Mouse (Mus musculus): ENCODE data around the gene Acsl1. TPM values are rescaled to one million over a fixed set of nuclear protein-coding genes. Genes with fewer than 3 reads are reported as not detected.

Gene Acsl1
- polyA plus RNA-seq, 1 experiment: 51.1 TPM

GRCm38 (mm10) chr8:46469071-46469769 is 1.6 kb upstream of the Acsl1 start:
- H3K4me3 ChIP-seq (replicated peaks; ENCODE audit: insufficient read depth, low read depth, low read length): no peak overlapping the region
- no peaks in the 10 kb centered on the region for H3K27me3 ChIP-seq (ENCODE audit: control insufficient read depth, insufficient read depth, low read length)
- H3K4me1 ChIP-seq (ENCODE audit: control insufficient read depth, insufficient read depth, low read length): peaks cover 4% of the 10 kb centered on the region; the same call in 1 of the 2 replicates
- no peak overlapping the region for H3K27ac ChIP-seq (ENCODE audit: insufficient read depth, low read length)
- no peak for TF ChIP-seq CTCF (IDR thresholded peaks at IDR 0.05; ENCODE audit: borderline replicate concordance, insufficient read depth, low read depth, low read length)
- TF ChIP-seq POLR2A (IDR thresholded peaks at IDR 0.05; ENCODE audit: borderline replicate concordance, insufficient read depth, low read length): no peak
- DNase-seq: no peak
- 96% methylated on average over 8 of the region's 8 CpGs for WGBS

DNA sequence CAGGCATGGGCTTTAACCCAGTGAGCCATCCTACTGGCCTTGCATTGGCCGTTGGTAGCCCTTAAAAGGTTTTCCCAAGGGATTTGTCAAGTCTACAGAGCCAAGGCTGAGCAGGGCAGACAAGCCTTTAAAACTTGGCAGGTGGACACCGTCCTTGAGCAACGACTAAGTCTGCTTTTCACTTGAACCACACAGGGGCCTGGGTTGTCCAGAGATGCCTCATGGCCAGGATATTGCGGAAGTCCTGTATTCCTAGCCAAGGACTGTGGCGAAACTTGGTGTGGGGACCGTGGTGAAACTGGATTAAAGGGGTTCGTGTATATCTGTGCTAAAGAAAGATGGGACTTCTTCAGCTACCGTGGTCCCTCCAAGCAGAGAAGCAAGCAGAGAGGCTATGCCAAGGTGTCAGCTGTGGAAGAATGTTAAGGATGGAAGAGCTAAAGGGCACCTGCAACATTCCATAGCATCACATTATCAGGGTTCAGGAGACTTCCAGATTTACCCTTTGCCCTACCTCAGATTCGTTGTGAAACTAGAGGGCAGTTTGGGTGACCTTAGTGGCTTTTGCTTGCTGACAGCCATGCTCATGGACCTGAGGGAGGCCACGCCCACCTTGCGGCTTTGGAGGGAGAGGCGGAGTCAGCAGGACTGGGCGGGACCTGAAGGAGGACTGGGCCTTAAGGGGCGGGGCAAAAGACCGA is 596 bp upstream of the Acsl1 start:
- 15% methylated on average over 15 of the region's 15 CpGs for WGBS
- peak overlapping the region; percentile 59 for H3K4me3 ChIP-seq (replicated peaks; ENCODE audit: insufficient read depth, low read depth, low read length)
- no peaks in the 10 kb centered on the region for H3K27me3 ChIP-seq (ENCODE audit: control insufficient read depth, insufficient read depth, low read length)
- DNase-seq: no peak
- peaks cover 4% of the 10 kb centered on the region; the same call in 1 of the 2 replicates for H3K4me1 ChIP-seq (ENCODE audit: control insufficient read depth, insufficient read depth, low read length)
- no peak overlapping the region for H3K27ac ChIP-seq (ENCODE audit: insufficient read depth, low read length)
- TF ChIP-seq CTCF (IDR thresholded peaks at IDR 0.05; ENCODE audit: borderline replicate concordance, insufficient read depth, low read depth, low read length): no peak
- TF ChIP-seq POLR2A (IDR thresholded peaks at IDR 0.05; ENCODE audit: borderline replicate concordance, insufficient read depth, low read length): no peak

DNA sequence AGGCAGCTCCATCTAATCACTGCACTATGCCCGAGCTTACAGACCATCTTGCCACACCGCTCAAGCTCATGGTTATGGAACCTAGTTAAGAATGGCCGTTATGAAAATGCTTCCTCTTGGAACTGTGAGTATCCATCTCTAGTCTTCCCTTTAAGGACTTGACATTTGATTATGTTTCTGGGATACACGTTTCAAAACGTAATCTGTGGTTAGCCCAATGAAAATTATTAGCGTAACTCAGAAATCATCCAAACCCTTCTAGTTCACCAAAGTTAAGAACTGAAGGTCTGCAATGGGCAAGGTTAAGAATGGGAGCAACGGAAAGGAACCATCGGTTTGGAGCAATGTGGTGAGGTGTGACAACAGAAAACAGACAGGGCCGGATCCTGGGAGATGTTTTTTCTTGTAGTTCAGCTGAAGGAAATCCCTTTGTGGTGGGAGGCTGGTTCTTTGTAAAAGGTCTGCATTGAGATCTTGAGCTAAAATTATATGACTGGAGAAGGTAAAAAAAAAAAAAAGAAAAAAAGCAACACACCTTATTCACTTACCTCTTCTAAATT is 1.2 kb downstream of the Acsl1 start:
- H3K4me1 ChIP-seq (ENCODE audit: control insufficient read depth, insufficient read depth, low read length): peaks cover 4% of the 10 kb centered on the region; the same call in 1 of the 2 replicates
- TF ChIP-seq POLR2A (IDR thresholded peaks at IDR 0.05; ENCODE audit: borderline replicate concordance, insufficient read depth, low read length) (no peak), CTCF (IDR thresholded peaks at IDR 0.05; ENCODE audit: borderline replicate concordance, insufficient read depth, low read depth, low read length) (no peak)
- DNase-seq: no peak
- no peaks in the 10 kb centered on the region for H3K27me3 ChIP-seq (ENCODE audit: control insufficient read depth, insufficient read depth, low read length)
- H3K4me3 ChIP-seq (replicated peaks; ENCODE audit: insufficient read depth, low read depth, low read length): peak overlapping the region; percentile 59
- WGBS: 14% methylated on average over 9 of the region's 9 CpGs
- no peak overlapping the region for H3K27ac ChIP-seq (ENCODE audit: insufficient read depth, low read length)

- no peak overlapping the region for H3K27ac ChIP-seq (ENCODE audit: insufficient read depth, low read length)
- no peaks in the 10 kb centered on the region for H3K27me3 ChIP-seq (ENCODE audit: control insufficient read depth, insufficient read depth, low read length)
- H3K4me1 ChIP-seq (ENCODE audit: control insufficient read depth, insufficient read depth, low read length): peaks cover 12% of the 10 kb centered on the region
- DNase-seq: no peak
- no peak for TF ChIP-seq CTCF (IDR thresholded peaks at IDR 0.05; ENCODE audit: borderline replicate concordance, insufficient read depth, low read depth, low read length)
- TF ChIP-seq POLR2A (IDR thresholded peaks at IDR 0.05; ENCODE audit: borderline replicate concordance, insufficient read depth, low read length): no peak
- no peak overlapping the region for H3K4me3 ChIP-seq (replicated peaks; ENCODE audit: insufficient read depth, low read depth, low read length)
- 88% methylated on average over 3 of the region's 3 CpGs for WGBS
Observed at GRCm38 (mm10) chr8:46474120-46474519, 3.3 kb downstream of the Acsl1 start.

GRCm38 (mm10) chr8:46474634-46475033 is 3.8 kb downstream of the Acsl1 start:
- WGBS: 76% methylated on average over 6 of the region's 6 CpGs
- DNase-seq: no peak
- no peak overlapping the region for H3K4me3 ChIP-seq (replicated peaks; ENCODE audit: insufficient read depth, low read depth, low read length)
- H3K27ac ChIP-seq (ENCODE audit: insufficient read depth, low read length): no peak overlapping the region
- H3K27me3 ChIP-seq (ENCODE audit: control insufficient read depth, insufficient read depth, low read length): no peaks in the 10 kb centered on the region
- peaks cover 16% of the 10 kb centered on the region for H3K4me1 ChIP-seq (ENCODE audit: control insufficient read depth, insufficient read depth, low read length)
- TF ChIP-seq CTCF (IDR thresholded peaks at IDR 0.05; ENCODE audit: borderline replicate concordance, insufficient read depth, low read depth, low read length) (no peak), POLR2A (IDR thresholded peaks at IDR 0.05; ENCODE audit: borderline replicate concordance, insufficient read depth, low read length) (no peak)

DNA sequence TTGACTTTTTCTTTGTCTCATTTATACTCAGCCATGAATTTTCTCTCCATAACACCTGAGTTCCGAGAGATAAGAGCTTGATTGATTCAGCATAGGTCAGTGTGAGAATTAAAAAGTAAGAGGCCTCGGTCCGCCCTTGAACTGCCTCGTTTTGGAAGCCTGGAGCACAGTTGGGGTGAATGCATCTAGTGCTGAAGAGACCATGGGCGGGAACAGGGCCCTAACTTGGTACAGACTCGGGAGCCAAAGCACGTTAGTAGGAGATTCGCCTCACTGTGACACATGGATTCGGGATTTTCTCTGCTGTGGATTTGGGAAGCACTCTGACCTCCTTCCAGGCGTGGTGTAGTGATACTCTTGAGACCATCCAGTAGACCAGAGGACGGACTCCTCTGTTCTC is 4.6 kb downstream of the Acsl1 start:
- DNase-seq: no peak
- TF ChIP-seq CTCF (IDR thresholded peaks at IDR 0.05; ENCODE audit: borderline replicate concordance, insufficient read depth, low read depth, low read length): no peak
- TF ChIP-seq POLR2A (IDR thresholded peaks at IDR 0.05; ENCODE audit: borderline replicate concordance, insufficient read depth, low read length): no peak
- H3K27me3 ChIP-seq (ENCODE audit: control insufficient read depth, insufficient read depth, low read length): no peaks in the 10 kb centered on the region
- WGBS: 84% methylated on average over 11 of the region's 11 CpGs
- no peak overlapping the region for H3K27ac ChIP-seq (ENCODE audit: insufficient read depth, low read length)
- no peak overlapping the region for H3K4me3 ChIP-seq (replicated peaks; ENCODE audit: insufficient read depth, low read depth, low read length)
- H3K4me1 ChIP-seq (ENCODE audit: control insufficient read depth, insufficient read depth, low read length): peaks cover 23% of the 10 kb centered on the region

DNA sequence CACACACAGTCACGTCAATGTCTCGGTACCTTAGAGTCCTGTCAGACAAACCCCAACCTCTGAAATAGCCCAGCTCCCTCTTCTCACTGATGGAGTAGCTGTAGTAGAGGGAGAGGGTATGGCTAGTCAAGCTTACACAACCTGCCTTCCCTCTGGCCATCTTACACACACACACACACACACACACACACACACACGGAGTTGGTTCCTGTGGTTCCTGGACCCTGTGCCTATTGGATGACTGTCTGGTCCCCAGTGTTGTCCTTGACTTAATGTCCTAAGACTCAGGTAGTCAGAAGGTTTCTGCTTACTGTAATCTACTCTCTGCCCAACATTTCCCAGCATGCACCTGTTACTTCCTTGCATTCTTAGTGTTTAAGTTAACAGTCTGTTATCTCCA is 5.1 kb downstream of the Acsl1 start:
- no peak overlapping the region for H3K27ac ChIP-seq (ENCODE audit: insufficient read depth, low read length)
- H3K27me3 ChIP-seq (ENCODE audit: control insufficient read depth, insufficient read depth, low read length): no peaks in the 10 kb centered on the region
- H3K4me1 ChIP-seq (ENCODE audit: control insufficient read depth, insufficient read depth, low read length): peaks cover 24% of the 10 kb centered on the region
- no peak overlapping the region for H3K4me3 ChIP-seq (replicated peaks; ENCODE audit: insufficient read depth, low read depth, low read length)
- WGBS: 93% methylated on average over 3 of the region's 3 CpGs
- no peak for DNase-seq
- no peak for TF ChIP-seq CTCF (IDR thresholded peaks at IDR 0.05; ENCODE audit: borderline replicate concordance, insufficient read depth, low read depth, low read length)
- TF ChIP-seq POLR2A (IDR thresholded peaks at IDR 0.05; ENCODE audit: borderline replicate concordance, insufficient read depth, low read length): no peak
